Mouse (Mus musculus) limb, embryonic 14.5 days (tissue): Measurements from ENCODE around the gene Olfr331. TPM values are rescaled to one million over a fixed set of nuclear protein-coding genes. Genes with fewer than 3 reads are reported as not detected.
A peak's percentile ranks its signal among the peaks of the same experiment; 100 is the strongest.
"Not testable (repeated sequence)": the region's sequence is repeated elsewhere in the genome, so short reads cannot be mapped to it uniquely, and the experiment has no call there.

Source experiments
- ATAC-seq: fragments of 200-750 bp; cut with Nextera tagmentation; 2 replicates; pipeline ENCODE4 v1.8.0; 2017; ENCODE audit warnings: low read depth, moderate number of reproducible peaks, moderate TSS enrichment; ENCODE audit not compliant: low FRiP score
- DNase-seq: peaks from one replicate; pipeline ENCODE4 v3.0.0-alpha.2; 2015; ENCODE audit warnings: low spot score
- H3K27ac ChIP-seq: fragments of 300-500 bp; sonication (generic); replicated peaks from 2 replicates; pipeline ENCODE4 v1.5.1; 2014; ENCODE audit warnings: low read depth, mild to moderate bottlenecking, low read length, moderate library complexity, mixed read lengths
- H3K27me3 ChIP-seq: fragments of 300-500 bp; sonication (generic); 2 replicates; pipeline ENCODE4 v1.6.1; 2014; ENCODE audit warnings: low read length, mixed read lengths; ENCODE audit not compliant: control insufficient read depth, insufficient read depth
- H3K36me3 ChIP-seq: fragments of 300-500 bp; sonication (generic); 2 replicates; pipeline ENCODE4 v1.6.1; 2014; ENCODE audit warnings: mild to moderate bottlenecking, low read length, moderate library complexity, mixed read lengths; ENCODE audit not compliant: control insufficient read depth, insufficient read depth
- H3K4me1 ChIP-seq: fragments of 300-500 bp; sonication (generic); 2 replicates; pipeline ENCODE4 v1.6.1; 2014; ENCODE audit warnings: antibody characterized with exemption, low read length, mixed read lengths; ENCODE audit not compliant: control insufficient read depth, insufficient read depth
- H3K4me2 ChIP-seq: fragments of 300-500 bp; sonication (generic); replicated peaks from 2 replicates; pipeline ENCODE4 v1.6.1; 2014; ENCODE audit warnings: low read depth, mild to moderate bottlenecking, low read length, moderate library complexity; ENCODE audit not compliant: severe bottlenecking
- H3K4me3 ChIP-seq: fragments of 300-500 bp; sonication (generic); replicated peaks from 2 replicates; pipeline ENCODE4 v1.5.1; 2014; ENCODE audit warnings: low read length
- H3K9ac ChIP-seq: fragments of 300-500 bp; sonication (generic); 2 replicates; pipeline ENCODE4 v1.6.1; 2014; ENCODE audit warnings: mild to moderate bottlenecking, low read depth, low read length, moderate library complexity; ENCODE audit not compliant: severe bottlenecking
- H3K9me3 ChIP-seq: fragments of 300-500 bp; sonication (generic); 2 replicates; pipeline ENCODE4 v1.6.1; 2016; ENCODE audit warnings: low read length; ENCODE audit not compliant: control insufficient read depth
- POLR2A ChIP-seq: fragments of 200-500 bp; IDR thresholded peaks from 2 replicates; pipeline ENCODE4 v1.8.0; 2012; ENCODE audit warnings: inconsistent platforms, mild to moderate bottlenecking, moderate library complexity, borderline replicate concordance; ENCODE audit not compliant: insufficient read depth, insufficient read length; ENCODE audit errors: extremely low read depth
- WGBS: fragments of 180-500 bp; shearing (Covaris S2); extraction: QIAGEN DNeasy Blood & Tissue Kit; methylation state at CpG from one replicate; pipeline ENCODE4 v1.1.7; 2014; 5-methylcytosine and 5-hydroxymethylcytosine counted together
- polyA plus RNA-seq, 2 experiments: library from polyadenylated mRNA; depleted of rRNA in 1 of 2; stranded (reverse) in 1 of 2; unstranded in 1 of 2; fragments of >200 nt; fragmentation: Nextera tagmentation in 1 of 2; extraction: Ambion mirVana in 1 of 2; gene quantifications; 2 replicates each; pipeline versions ENCODE4 v1.2.1 to v1.2.3; 2012 to 2014

Olfr331 gene
- not detected in 2 replicates for polyA plus RNA-seq (2012; rRNA removed)
- polyA plus RNA-seq (2014; fragmentation: Nextera tagmentation; extraction: Ambion mirVana), result not detected in 2 replicates

- ATAC-seq, H3K4me3 ChIP-seq, H3K9ac ChIP-seq: not testable (repeated sequence)
These were observed at the start of gene Olfr331 for GRCm38 (mm10) chr11:58502472-58502871. Gene Olfr331 (minus strand): TSS chr11:58502572.

GRCm38 (mm10) chr11:58546322-58546721, 44.0 kb upstream of the Olfr331 start, which contains the start of gene Olfr329-ps:
Gene Olfr329-ps (minus strand): TSS chr11:58546422.
- DNase-seq, result peak; percentile 11
- no peak for TF ChIP-seq POLR2A
- Histone ChIP-seq H3K4me2 (no peak within 1 kb of the TSS), H3K4me3 (no peak within 1 kb of the TSS), H3K27ac (no peak within 1 kb of the TSS), H3K9ac (no peak within 1 kb of the TSS), H3K36me3 (no peaks in the 10 kb centered on the region), H3K27me3 (no peaks in the 10 kb centered on the region), H3K4me1 (no peaks in the 10 kb centered on the region), H3K9me3 (no peaks in the 10 kb centered on the region)
- ATAC-seq, result no peak
- WGBS, result 81% methylated on average over 5 of the region's 5 CpGs

More at GRCm38 (mm10) chr11:58502472-58502871, at the start of gene Olfr331:
- H3K4me1 ChIP-seq, H3K9me3 ChIP-seq, H3K27ac ChIP-seq, H3K27me3 ChIP-seq, H3K4me2 ChIP-seq, DNase-seq, H3K36me3 ChIP-seq: not testable (repeated sequence)

GRCm38 (mm10) chr11:58534736-58535135, 32.4 kb upstream of the Olfr331 start, which contains the start of gene Olfr330:
Gene Olfr330 (minus strand): TSS chr11:58534836.
- H3K27ac ChIP-seq, H3K4me3 ChIP-seq, ATAC-seq, H3K4me2 ChIP-seq, H3K4me1 ChIP-seq, H3K9ac ChIP-seq, H3K27me3 ChIP-seq, DNase-seq, H3K36me3 ChIP-seq, H3K9me3 ChIP-seq: not testable (repeated sequence)

- H3K4me2 ChIP-seq, H3K9me3 ChIP-seq, H3K27me3 ChIP-seq, DNase-seq, H3K36me3 ChIP-seq, ATAC-seq, H3K4me1 ChIP-seq, H3K4me3 ChIP-seq, H3K27ac ChIP-seq, H3K9ac ChIP-seq: not testable (repeated sequence)
- 94% methylated on average over 6 of the region's 9 CpGs for WGBS
These were observed 17.4 kb upstream of the Olfr331 start for GRCm38 (mm10) chr11:58519756-58520155.

- not testable (repeated sequence) for DNase-seq
These were observed 16.5 kb upstream of the Olfr331 start for GRCm38 (mm10) chr11:58518916-58519315.

GRCm38 (mm10) chr11:58509058-58509457, 6.7 kb upstream of the Olfr331 start:
- not testable (repeated sequence) for H3K4me1 ChIP-seq, H3K4me2 ChIP-seq, DNase-seq, H3K4me3 ChIP-seq, H3K9me3 ChIP-seq, ATAC-seq, H3K36me3 ChIP-seq, H3K27me3 ChIP-seq, H3K27ac ChIP-seq, H3K9ac ChIP-seq
- WGBS, result 82% methylated on average over 19 of the region's 19 CpGs

More at GRCm38 (mm10) chr11:58518916-58519315, 16.5 kb upstream of the Olfr331 start:
- H3K4me3 ChIP-seq, ATAC-seq, H3K9ac ChIP-seq, H3K4me1 ChIP-seq, H3K36me3 ChIP-seq, H3K27ac ChIP-seq, H3K27me3 ChIP-seq, H3K9me3 ChIP-seq, H3K4me2 ChIP-seq: not testable (repeated sequence)
- WGBS, result 94% methylated on average over 15 of the region's 18 CpGs
